Mouse (Mus musculus) right cerebral cortex, postnatal 36 days (tissue): ENCODE results near the gene Hpse.

Source experiments
- DNase-seq, 2 experiments: peaks; one replicate each; pipeline ENCODE4 v3.0.0; 2022; ENCODE audit warnings: low spot score in 2 of 2, mixed read lengths in 1 of 2

Hpse gene

GRCm38 (mm10) chr5:100719235-100720088 lies at the start of gene Hpse:
Gene Hpse, minus strand, starts transcription at chr5:100719716.
- DNase-seq, result no peak

GRCm38 (mm10) chr5:100766026-100766425 lies 46.5 kb upstream of the Hpse start:
- DNase-seq, result peak in 1 of 2 experiments; percentile 16

- DNase-seq, result no peak
Measured at GRCm38 (mm10) chr5:100761736-100762135, 42.2 kb upstream of the Hpse start.

GRCm38 (mm10) chr5:100760049-100760663 lies 40.6 kb upstream of the Hpse start:
- no peak for DNase-seq

GRCm38 (mm10) chr5:100758121-100758520 lies 38.6 kb upstream of the Hpse start:
- no peak for DNase-seq

- no peak for DNase-seq
Measured at GRCm38 (mm10) chr5:100753407-100753806, 33.9 kb upstream of the Hpse start.

- DNase-seq, result no peak
Measured at GRCm38 (mm10) chr5:100751655-100752054, 32.1 kb upstream of the Hpse start.

GRCm38 (mm10) chr5:100750617-100751255 lies 31.2 kb upstream of the Hpse start:
- no peak for DNase-seq

GRCm38 (mm10) chr5:100738802-100739201 lies 19.3 kb upstream of the Hpse start:
- DNase-seq, result no peak

- DNase-seq, result no peak
Measured at GRCm38 (mm10) chr5:100736919-100737318, 17.4 kb upstream of the Hpse start.

GRCm38 (mm10) chr5:100734535-100734934 lies 15.0 kb upstream of the Hpse start:
- DNase-seq, result no peak

- DNase-seq, result no peak
Measured at GRCm38 (mm10) chr5:100728757-100729156, 9.2 kb upstream of the Hpse start.

- DNase-seq, result no peak
Measured at GRCm38 (mm10) chr5:100726001-100726400, 6.5 kb upstream of the Hpse start.

- no peak for DNase-seq
Measured at GRCm38 (mm10) chr5:100716762-100717161, 2.8 kb downstream of the Hpse start.

- DNase-seq, result no peak
Measured at GRCm38 (mm10) chr5:100711219-100711618, 8.3 kb downstream of the Hpse start.

GRCm38 (mm10) chr5:100710012-100710411 lies 9.5 kb downstream of the Hpse start:
- no peak for DNase-seq

GRCm38 (mm10) chr5:100709035-100709434 lies 10.5 kb downstream of the Hpse start:
- DNase-seq, result no peak

GRCm38 (mm10) chr5:100706675-100707074 lies 12.8 kb downstream of the Hpse start:
- DNase-seq, result no peak

- DNase-seq, result no peak
Measured at GRCm38 (mm10) chr5:100704272-100704671, 15.2 kb downstream of the Hpse start.

GRCm38 (mm10) chr5:100702325-100702724 lies 17.2 kb downstream of the Hpse start:
- DNase-seq, result no peak

GRCm38 (mm10) chr5:100700861-100701620 lies 18.5 kb downstream of the Hpse start:
- no peak for DNase-seq

GRCm38 (mm10) chr5:100697886-100698285 lies 21.6 kb downstream of the Hpse start:
- no peak for DNase-seq
